Mouse (Mus musculus) kidney, postnatal 0 days (tissue): ENCODE data around the gene Unc5cl. TPM values are rescaled to one million over a fixed set of nuclear protein-coding genes. Genes with fewer than 3 reads are reported as not detected.

Experiments
- ATAC-seq: fragments of 200-750 bp; cut with Nextera tagmentation; replicated peaks from 2 replicates; pipeline ENCODE4 v1.8.0; 2017; ENCODE audit warnings: low read depth, moderate number of reproducible peaks, moderate TSS enrichment, moderate library complexity; ENCODE audit not compliant: low FRiP score
- DNase-seq: peaks from one replicate; pipeline ENCODE4 v3.0.0-alpha.2; 2016; ENCODE audit warnings: low spot score
- H3K27ac ChIP-seq: fragments of 300-500 bp; sonication (generic); 2 replicates; pipeline ENCODE4 v1.5.1; 2014; ENCODE audit warnings: mild to moderate bottlenecking
- H3K27me3 ChIP-seq: fragments of 300-500 bp; sonication (generic); 2 replicates; pipeline ENCODE4 v1.6.1; 2014; ENCODE audit warnings: low read length, mixed read lengths; ENCODE audit not compliant: insufficient read depth
- H3K36me3 ChIP-seq: fragments of 300-500 bp; sonication (generic); 2 replicates; pipeline ENCODE4 v1.6.1; 2014; ENCODE audit warnings: low read length, mixed read lengths; ENCODE audit not compliant: insufficient read depth
- H3K4me1 ChIP-seq: fragments of 300-500 bp; sonication (generic); replicated peaks from 2 replicates; pipeline ENCODE4 v1.6.1; 2014; ENCODE audit warnings: antibody characterized with exemption, low read length, mixed read lengths; ENCODE audit not compliant: insufficient read depth
- H3K4me2 ChIP-seq: fragments of 300-500 bp; sonication (generic); 2 replicates; pipeline ENCODE4 v1.6.1; 2014; ENCODE audit warnings: mild to moderate bottlenecking, low read length, moderate library complexity, mixed read lengths
- H3K4me3 ChIP-seq: fragments of 300-500 bp; sonication (generic); replicated peaks from 2 replicates; pipeline ENCODE4 v1.5.1; 2014; ENCODE audit warnings: low read depth, low read length
- H3K9ac ChIP-seq: fragments of 300-500 bp; sonication (generic); 2 replicates; pipeline ENCODE4 v1.6.1; 2014; ENCODE audit warnings: low read depth, low read length
- H3K9me3 ChIP-seq: fragments of 300-500 bp; sonication (generic); replicated peaks from 2 replicates; pipeline ENCODE4 v1.6.1; 2016; ENCODE audit warnings: low read length, inconsistent platforms, mixed read lengths
- CTCF ChIP-seq: IDR thresholded peaks from 2 replicates; pipeline ENCODE4 v1.5.1; 2016; ENCODE audit warnings: antibody characterized with exemption, low read depth, mild to moderate bottlenecking, moderate library complexity
- WGBS: fragments of 180-500 bp; shearing (Covaris S2); extraction: QIAGEN DNeasy Blood & Tissue Kit; methylation state at CpG from one replicate; pipeline ENCODE4 v1.1.7; 2014; 5-methylcytosine and 5-hydroxymethylcytosine counted together
- polyA plus RNA-seq: library from polyadenylated mRNA; unstranded; fragments of >200 nt; fragmentation: Nextera tagmentation; extraction: Ambion mirVana; gene quantifications from 2 replicates; pipeline ENCODE4 v1.2.1, GENCODE M21; 2015

Unc5cl gene
- polyA plus RNA-seq, 1 experiment from 2014 or later, result 3.6 TPM

DNA sequence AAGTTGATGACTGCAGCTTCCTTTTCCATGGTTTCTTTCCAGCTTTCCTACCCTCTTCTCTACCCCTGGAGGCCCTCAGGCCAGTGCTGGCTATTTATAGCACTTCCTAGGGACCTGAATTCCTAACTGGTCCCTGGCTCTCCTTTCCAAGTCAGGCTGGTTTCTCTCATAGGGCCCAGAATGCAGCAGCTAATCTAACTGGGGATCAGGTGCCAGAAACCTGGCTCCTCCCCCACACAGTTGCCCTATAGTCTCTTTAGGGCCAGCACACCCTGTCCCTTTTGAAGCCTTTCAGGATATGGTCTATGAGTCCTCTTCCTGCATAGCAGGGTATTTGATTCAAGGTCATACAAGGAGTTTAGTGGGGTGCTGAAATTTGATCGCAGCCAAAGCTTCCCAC is 18.2 kb upstream of the Unc5cl start:
- Histone ChIP-seq H3K4me2 (no peak overlapping the region), H3K27ac (peak overlapping the region; percentile 92), H3K36me3 (no peaks in the 10 kb centered on the region), H3K9me3 (no peaks in the 10 kb centered on the region), H3K4me1 (peaks cover 12% of the 10 kb centered on the region), H3K9ac (no peak overlapping the region), H3K27me3 (no peaks in the 10 kb centered on the region), H3K4me3 (no peak overlapping the region)
- WGBS, result 18% methylated on average over 1 of the region's 1 CpGs
- ATAC-seq (peak; percentile 43), DNase-seq (peak; percentile 76)
- TF ChIP-seq CTCF, result no peak

DNA sequence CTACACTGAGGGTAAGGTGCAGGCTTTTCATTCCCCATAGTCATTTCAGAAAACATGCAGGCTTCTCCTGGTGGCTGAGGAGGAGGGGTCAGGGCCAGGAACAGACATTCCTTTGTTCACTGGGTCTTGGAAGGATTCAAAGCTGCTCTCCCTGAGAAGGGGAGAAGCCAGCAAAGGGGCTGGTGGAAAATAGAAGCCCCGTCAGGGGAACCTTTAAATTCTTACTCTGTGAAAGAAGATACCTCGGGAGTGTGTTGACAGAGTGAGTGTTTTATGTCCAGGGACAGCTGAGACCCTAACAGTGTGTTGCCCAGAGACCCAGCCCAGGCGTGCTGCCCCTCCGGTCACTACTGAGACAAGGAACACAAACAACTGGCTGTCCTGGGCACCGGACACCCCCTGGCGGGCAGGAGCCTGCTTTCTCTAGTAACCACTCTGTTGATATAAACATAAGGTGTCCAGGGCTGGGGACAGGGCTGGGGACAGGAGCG is 17.2 kb upstream of the Unc5cl start:
- Histone ChIP-seq H3K4me2 (no peak overlapping the region), H3K4me3 (no peak overlapping the region), H3K27me3 (no peaks in the 10 kb centered on the region), H3K36me3 (no peaks in the 10 kb centered on the region), H3K4me1 (peaks cover 12% of the 10 kb centered on the region), H3K27ac (peak overlapping the region; percentile 92), H3K9me3 (no peaks in the 10 kb centered on the region), H3K9ac (0 out of 2 replicates have a peak overlapping the region, but pooled peaks have one; percentile 13)
- peak; percentile 70 for TF ChIP-seq CTCF
- peak; percentile 91 for DNase-seq
- 19% methylated on average over 7 of the region's 7 CpGs for WGBS
- peak; percentile 83 for ATAC-seq

DNA sequence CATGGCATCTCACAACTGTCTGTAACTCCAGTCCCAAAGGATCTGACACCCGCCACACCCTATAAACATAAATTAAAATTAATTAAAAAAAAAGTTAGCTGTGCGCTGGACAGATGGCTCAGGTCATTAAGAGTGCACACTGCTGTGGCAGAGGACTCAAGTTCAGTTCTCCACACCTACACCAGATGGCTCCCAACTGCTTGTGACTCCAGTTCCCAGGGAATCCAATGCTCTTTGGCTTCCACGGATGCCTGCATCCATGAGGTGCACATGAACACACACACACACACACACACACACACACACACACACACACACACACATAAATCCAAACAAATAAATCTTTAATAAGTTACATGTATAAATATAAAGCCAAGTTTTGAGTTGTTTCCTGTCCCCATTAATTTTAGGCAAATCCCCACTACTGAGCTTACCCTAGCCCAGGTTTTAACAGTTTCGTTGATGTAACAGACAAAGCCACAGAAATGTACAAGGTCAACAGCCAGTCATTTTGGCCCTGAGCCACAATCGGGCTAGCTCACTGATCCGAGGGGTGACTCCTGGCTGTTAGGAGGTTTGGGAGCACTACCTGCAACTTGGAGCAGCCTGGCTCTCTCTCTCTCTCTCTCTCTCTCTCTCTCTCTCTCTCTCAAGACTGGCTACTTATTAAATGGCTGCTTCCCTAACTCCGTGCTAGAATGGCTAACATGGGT is 11.8 kb upstream of the Unc5cl start:
- Histone ChIP-seq H3K4me2 (no peak overlapping the region), H3K27ac (0 out of 2 replicates have a peak overlapping the region, but pooled peaks have one; percentile 37), H3K4me3 (no peak overlapping the region), H3K4me1 (peaks cover 1% of the 10 kb centered on the region; the same call in 1 of the 2 replicates), H3K9ac (no peak overlapping the region), H3K27me3 (no peaks in the 10 kb centered on the region), H3K9me3 (no peaks in the 10 kb centered on the region), H3K36me3 (no peaks in the 10 kb centered on the region)
- WGBS, result 34% methylated on average over 7 of the region's 7 CpGs
- ATAC-seq (peak; percentile 41), DNase-seq (peak; percentile 66)
- peak; percentile 44; the same call in 1 of the 2 replicates for TF ChIP-seq CTCF

DNA sequence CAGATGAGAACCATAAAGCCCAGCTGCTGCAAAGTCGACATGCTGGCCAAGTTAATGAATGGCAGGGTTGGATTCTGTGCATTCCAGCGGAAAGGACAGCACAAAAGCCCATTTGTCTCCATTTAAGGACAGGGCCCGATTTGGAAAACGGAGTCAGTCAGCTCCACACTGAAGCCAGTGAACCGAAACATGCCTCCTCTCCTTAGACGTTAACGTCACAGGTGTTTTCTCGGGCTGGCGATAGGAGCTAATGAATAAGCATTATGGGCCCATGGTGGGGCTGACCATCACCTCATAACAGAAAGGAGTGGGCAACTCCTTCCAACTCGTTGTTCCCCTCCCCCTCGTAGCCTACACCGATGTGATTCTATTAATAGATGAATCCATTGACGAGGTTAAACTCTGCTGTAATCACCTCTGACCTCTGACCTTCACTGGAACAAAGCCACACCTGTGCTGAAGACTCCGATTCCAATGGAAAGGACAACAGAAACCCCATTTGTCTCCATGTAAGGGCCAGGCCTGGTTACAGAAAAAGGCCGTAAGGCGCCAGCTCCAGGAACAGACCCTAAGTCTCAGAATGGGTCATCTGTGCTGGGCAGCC is 11.1 kb upstream of the Unc5cl start:
- Histone ChIP-seq H3K27me3 (no peaks in the 10 kb centered on the region), H3K9me3 (no peaks in the 10 kb centered on the region), H3K4me2 (no peak overlapping the region), H3K4me1 (no peaks in the 10 kb centered on the region), H3K9ac (no peak overlapping the region), H3K27ac (0 out of 2 replicates have a peak overlapping the region, but pooled peaks have one; percentile 37), H3K4me3 (no peak overlapping the region), H3K36me3 (no peaks in the 10 kb centered on the region)
- peak; percentile 79 for ATAC-seq
- TF ChIP-seq CTCF, result no peak
- WGBS, result 54% methylated on average over 16 of the region's 16 CpGs
- no peak for DNase-seq

DNA sequence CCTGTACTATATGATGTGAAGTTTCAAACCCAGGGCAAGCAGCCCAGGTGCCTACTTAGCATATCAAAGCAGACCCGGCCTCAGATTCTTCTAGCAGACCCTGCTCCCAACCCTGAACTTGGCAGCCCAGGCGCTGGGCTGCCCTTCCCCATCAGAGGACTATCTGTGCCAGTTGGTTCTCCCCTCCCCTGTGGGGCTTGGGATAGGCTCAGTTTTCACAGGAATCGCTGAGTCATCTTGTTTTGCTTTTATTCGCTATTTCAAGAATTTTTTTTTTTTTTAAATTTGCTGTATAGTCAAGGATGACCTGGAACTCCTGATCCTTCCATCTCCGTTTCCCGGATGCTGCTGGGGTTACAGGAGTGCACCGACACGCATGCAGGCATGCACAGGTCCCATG is 7.0 kb upstream of the Unc5cl start:
- Histone ChIP-seq H3K9me3 (no peaks in the 10 kb centered on the region), H3K9ac (no peak overlapping the region), H3K27ac (no peak overlapping the region), H3K4me3 (no peak overlapping the region), H3K4me2 (no peak overlapping the region), H3K27me3 (no peaks in the 10 kb centered on the region), H3K4me1 (peaks cover 9% of the 10 kb centered on the region), H3K36me3 (no peaks in the 10 kb centered on the region)
- TF ChIP-seq CTCF, result no peak
- WGBS, result 67% methylated on average over 8 of the region's 8 CpGs
- DNase-seq (no peak), ATAC-seq (no peak)

DNA sequence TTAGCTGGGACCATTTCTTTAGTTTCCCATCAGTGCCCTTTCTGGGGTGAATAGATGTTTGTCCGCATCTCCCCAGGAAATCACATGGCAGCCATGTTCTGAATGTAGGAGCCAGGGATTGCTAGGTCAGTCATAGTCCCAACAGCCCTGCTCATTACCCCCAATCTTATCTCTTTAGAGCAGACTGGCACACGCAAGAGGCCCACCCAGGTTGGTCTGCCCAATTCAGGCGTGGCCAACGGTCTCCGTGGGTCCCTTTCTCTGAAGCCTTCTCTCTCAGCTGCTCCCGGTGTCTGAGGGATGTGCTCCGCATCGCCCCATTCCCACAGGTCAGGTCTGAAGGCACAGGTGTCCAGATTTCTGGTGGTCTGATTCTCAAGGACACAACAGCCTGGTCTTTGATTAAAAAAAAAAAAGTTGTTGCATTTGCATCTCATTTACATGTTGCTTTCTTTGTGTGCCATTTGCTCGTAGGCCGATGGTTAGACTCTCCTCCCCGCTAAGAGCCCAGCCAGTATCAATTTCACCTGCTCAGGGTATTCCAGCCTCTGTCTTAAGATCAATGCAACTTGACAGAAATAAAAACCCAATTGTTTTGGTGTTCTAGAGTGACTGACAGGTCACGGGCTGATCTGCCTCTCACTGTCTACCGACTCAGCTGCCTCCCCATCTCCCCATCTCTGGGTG is 3.9 kb upstream of the Unc5cl start:
- 81% methylated on average over 13 of the region's 13 CpGs for WGBS
- ATAC-seq, result no peak
- H3K27ac ChIP-seq, result no peak overlapping the region
- no peaks in the 10 kb centered on the region for H3K27me3 ChIP-seq
- H3K9ac ChIP-seq, result no peak overlapping the region
- H3K36me3 ChIP-seq, result no peaks in the 10 kb centered on the region
- no peak overlapping the region for H3K4me2 ChIP-seq
- no peak for TF ChIP-seq CTCF
- H3K9me3 ChIP-seq, result no peaks in the 10 kb centered on the region
- H3K4me1 ChIP-seq, result peaks cover 9% of the 10 kb centered on the region
- no peak overlapping the region for H3K4me3 ChIP-seq
- DNase-seq, result no peak
